Mouse (Mus musculus) CH12.LX (cell line): ENCODE results near the gene Ssbp2. TPM values are rescaled to one million over a fixed set of nuclear protein-coding genes. Genes with fewer than 3 reads are reported as not detected.

Experiments used
- DNase-seq: peaks from one replicate; pipeline ENCODE4 v3.0.0-alpha.2; 2013; ENCODE audit errors: extremely low read depth
- H3K27ac ChIP-seq: 2 replicates; pipeline ENCODE4 v1.5.1; 2012; ENCODE audit warnings: low read depth, mild to moderate bottlenecking, control low read depth, moderate library complexity; ENCODE audit not compliant: insufficient read depth
- H3K27me3 ChIP-seq: replicated peaks from 2 replicates; pipeline ENCODE3; 2012; ENCODE audit warnings: inconsistent platforms
- H3K36me3 ChIP-seq, 2 experiments: replicated peaks in 1 of 2; 2 replicates each; pipeline versions ENCODE3 to v1.6.1; 2012; ENCODE audit warnings: inconsistent platforms in 1 of 2, low read length in 1 of 2, mild to moderate bottlenecking in 1 of 2, mixed read lengths in 1 of 2, moderate library complexity in 1 of 2; ENCODE audit not compliant: control insufficient read depth in 1 of 2, insufficient read depth in 1 of 2
- H3K4me1 ChIP-seq, 2 experiments: 2 replicates each; pipeline ENCODE4 v1.6.1; 2012; ENCODE audit warnings: inconsistent platforms in 1 of 2, moderate library complexity in 1 of 2; ENCODE audit not compliant: insufficient read depth in 2 of 2, control insufficient read depth in 1 of 2
- H3K4me2 ChIP-seq: 2 replicates; pipeline ENCODE4 v1.6.1; 2012; ENCODE audit warnings: low read depth, mild to moderate bottlenecking, control low read depth; ENCODE audit not compliant: poor library complexity, insufficient read depth, severe bottlenecking
- H3K4me3 ChIP-seq, 3 experiments: fragments of 150-350 bp in 1 of 3; sonication (generic) in 1 of 3; replicated peaks in 1 of 3; 2 replicates each; pipeline versions ENCODE3 to v1.5.1; 2011 to 2012; ENCODE audit warnings: low read depth in 2 of 3, low read length in 2 of 3, mild to moderate bottlenecking in 2 of 3, moderate library complexity in 2 of 3, control low read depth in 1 of 3, improper control_type of control experiment in 1 of 3, inconsistent platforms in 1 of 3, mixed read lengths in 1 of 3; ENCODE audit not compliant: poor library complexity in 1 of 3
- H3K79me2 ChIP-seq: replicated peaks from 2 replicates; pipeline ENCODE4 v1.6.1; 2012; ENCODE audit warnings: mild to moderate bottlenecking, moderate library complexity; ENCODE audit not compliant: control insufficient read depth, poor library complexity, insufficient read depth, severe bottlenecking; ENCODE audit errors: extremely low read depth
- H3K9ac ChIP-seq: 2 replicates; pipeline ENCODE4 v1.6.1; 2012; ENCODE audit warnings: low read depth, mild to moderate bottlenecking, control low read depth, moderate library complexity; ENCODE audit not compliant: insufficient read depth
- H3K9me3 ChIP-seq: replicated peaks from 2 replicates; pipeline ENCODE3; 2012; ENCODE audit warnings: low read length, inconsistent platforms, mixed read lengths
- CHD1 ChIP-seq: IDR thresholded peaks from 2 replicates; pipeline ENCODE4 v1.6.1; 2012; ENCODE audit warnings: low read depth, low read length, improper control_type of control experiment, inconsistent platforms
- CTCF ChIP-seq, 2 experiments: IDR thresholded peaks in 1 of 2; conservative IDR thresholded peaks in 1 of 2; 2 replicates each; pipeline ENCODE4 v1.5.1; 2011 to 2012; ENCODE audit warnings: low read depth in 2 of 2, low read length in 2 of 2, improper control_type of control experiment in 1 of 2, inconsistent platforms in 1 of 2, mild to moderate bottlenecking in 1 of 2, moderate library complexity in 1 of 2
- ELF1 ChIP-seq: IDR thresholded peaks from 2 replicates; pipeline ENCODE4 v1.6.1; 2014; ENCODE audit warnings: low read depth, mild to moderate bottlenecking, inconsistent platforms, low read length, improper control_type of control experiment
- EP300 ChIP-seq: IDR thresholded peaks from 2 replicates; pipeline ENCODE4 v1.6.1; 2011; ENCODE audit warnings: low read length, improper control_type of control experiment
- ETS1 ChIP-seq: conservative IDR thresholded peaks from 2 replicates; pipeline ENCODE4 v1.6.1; 2012; ENCODE audit warnings: low read depth, mild to moderate bottlenecking, inconsistent platforms, low read length, improper control_type of control experiment, moderate library complexity
- GABPA ChIP-seq: IDR thresholded peaks from 2 replicates; pipeline ENCODE4 v1.6.1; 2012; ENCODE audit warnings: low read depth, low read length, improper control_type of control experiment, inconsistent platforms; ENCODE audit not compliant: insufficient replicate concordance
- IRF4 ChIP-seq: IDR thresholded peaks from 2 replicates; pipeline ENCODE4 v1.6.1; 2014; ENCODE audit warnings: low read depth, mild to moderate bottlenecking, inconsistent platforms, low read length, improper control_type of control experiment
- KAT2A ChIP-seq: IDR thresholded peaks from 2 replicates; pipeline ENCODE4 v1.6.1; 2012; ENCODE audit warnings: low read length, improper control_type of control experiment, inconsistent platforms; ENCODE audit not compliant: insufficient replicate concordance
- MAX ChIP-seq: IDR thresholded peaks from 2 replicates; pipeline ENCODE4 v1.6.1; 2011; ENCODE audit warnings: low read length, improper control_type of control experiment
- MAZ ChIP-seq: IDR thresholded peaks from 2 replicates; pipeline ENCODE4 v1.6.1; 2012; ENCODE audit warnings: low read depth, mild to moderate bottlenecking, inconsistent platforms, low read length, improper control_type of control experiment, moderate library complexity
- MEF2A ChIP-seq: IDR thresholded peaks from 2 replicates; pipeline ENCODE4 v1.6.1; 2014; ENCODE audit warnings: low read depth, mild to moderate bottlenecking, inconsistent platforms, low read length, improper control_type of control experiment, borderline replicate concordance
- MYC ChIP-seq: IDR thresholded peaks from 2 replicates; pipeline ENCODE4 v1.6.1; 2011; ENCODE audit warnings: low read depth, mild to moderate bottlenecking, improper control_type of control experiment, low read length
- NELFE ChIP-seq: IDR thresholded peaks from 2 replicates; pipeline ENCODE4 v1.6.1; 2011; ENCODE audit warnings: low read depth, low read length, improper control_type of control experiment
- PAX5 ChIP-seq: IDR thresholded peaks from 2 replicates; pipeline ENCODE4 v1.6.1; 2012; ENCODE audit warnings: low read length, inconsistent platforms, mixed read lengths
- POLR2A ChIP-seq: IDR thresholded peaks from 2 replicates; pipeline ENCODE4 v1.6.1; 2011; ENCODE audit warnings: low read depth, mild to moderate bottlenecking, improper control_type of control experiment, low read length
- SMC3 ChIP-seq: IDR thresholded peaks from 2 replicates; pipeline ENCODE4 v1.6.1; 2011; ENCODE audit warnings: low read depth, low read length, improper control_type of control experiment
- TCF12 ChIP-seq: IDR thresholded peaks from 2 replicates; pipeline ENCODE4 v1.6.1; 2014; ENCODE audit warnings: low read depth, mild to moderate bottlenecking, inconsistent platforms, low read length, improper control_type of control experiment
- USF1 ChIP-seq: IDR thresholded peaks from 2 replicates; pipeline ENCODE4 v1.6.1; 2014; ENCODE audit warnings: low read depth, mild to moderate bottlenecking, inconsistent platforms, low read length, improper control_type of control experiment
- ZC3H11A ChIP-seq: IDR thresholded peaks from 2 replicates; pipeline ENCODE4 v1.6.1; 2012; ENCODE audit warnings: low read depth, mild to moderate bottlenecking, inconsistent platforms, low read length, improper control_type of control experiment
- ZKSCAN1 ChIP-seq: IDR thresholded peaks from 2 replicates; pipeline ENCODE4 v1.6.1; 2012; ENCODE audit warnings: low read depth, inconsistent platforms, low read length, improper control_type of control experiment, borderline replicate concordance
- dilution Hi-C: fragments of 300-500 bp; cut with MboI; formaldehyde crosslinking; loops from 2 replicates; pipeline ENCODE4 v1.14.3; 2020; ENCODE audit warnings: low sequenced_read_pairs; ENCODE audit not compliant: extremely low pct_unique_long_range_greater_than_20kb, extremely low pct_ligation_motif_present
- in situ Hi-C: fragments of 300-500 bp; cut with MboI; formaldehyde crosslinking; loops from 3 replicates; pipeline ENCODE4 v1.14.3; 2019; ENCODE audit warnings: low sequenced_read_pairs, low pct_ligation_motif_present, low pct_unique_long_range_greater_than_20kb, mixed read lengths
- polyA plus RNA-seq: library from polyadenylated mRNA; unstranded; fragments of >175 nt; gene quantifications from 2 replicates; pipeline ENCODE4 v1.2.1, GENCODE M21; 2012; ENCODE audit warnings: low read depth; ENCODE audit not compliant: insufficient read length
- total RNA-seq, 2 experiments: library from RNA; depleted of rRNA; stranded (reverse); fragments of 300-350 nt in 1 of 2; fragments of >200 nt in 1 of 2; gene quantifications; 2 replicates each; pipeline ENCODE4 v1.2.3; 2012 to 2014

The Ssbp2 gene
- total and polyA plus RNA-seq, 3 experiments = 1.9 to 3.6 (median 1.9) TPM

DNA sequence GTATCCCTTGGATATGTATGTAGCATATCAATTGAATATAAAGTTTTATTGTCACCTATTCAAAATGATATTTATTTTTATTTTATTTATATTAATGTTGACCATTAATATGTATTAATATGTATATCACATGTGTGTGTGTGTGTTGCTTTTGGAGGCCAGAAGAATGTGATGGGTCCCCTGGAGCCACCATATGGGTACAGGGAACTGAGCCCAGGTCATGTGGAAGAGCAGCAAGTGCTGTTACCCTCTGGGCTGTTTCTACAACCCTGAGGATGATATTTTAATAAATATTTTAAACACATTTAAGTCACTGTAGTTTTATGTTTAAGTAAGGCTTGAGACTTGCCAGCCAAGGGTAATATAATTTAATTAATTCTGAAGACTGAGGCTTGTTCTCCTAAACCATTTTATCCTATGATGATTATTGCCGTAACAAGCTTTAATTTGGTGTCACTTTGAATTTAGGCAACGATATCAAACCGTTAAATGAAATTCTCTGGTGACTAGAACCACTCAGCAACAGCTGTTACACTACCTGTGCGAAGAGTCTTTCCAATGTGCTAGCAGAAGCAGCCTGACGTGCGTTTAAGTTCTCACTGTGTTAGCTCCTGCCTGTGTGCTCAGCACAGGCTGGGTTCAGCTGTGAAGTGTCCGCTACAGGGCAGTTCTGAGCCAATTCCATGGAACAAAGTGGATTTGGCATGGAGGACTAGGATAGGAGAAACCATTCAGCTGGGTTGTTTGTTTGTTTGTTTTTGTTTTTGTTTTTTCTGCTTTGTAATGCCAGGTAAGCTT is 145.2 kb downstream of the Ssbp2 start:
- Histone ChIP-seq H3K4me2 (no peak overlapping the region), H3K4me1 (no peaks in the 10 kb centered on the region; a peak in 1 of 4 replicates), H3K4me3 (no peak overlapping the region), H3K27ac (no peak overlapping the region), H3K9me3 (no peaks in the 10 kb centered on the region), H3K79me2 (no peaks in the 10 kb centered on the region), H3K27me3 (no peaks in the 10 kb centered on the region), H3K9ac (no peak overlapping the region), H3K36me3 (no peaks in the 10 kb centered on the region)
- TF ChIP-seq TCF12 (no peak), IRF4 (no peak), CTCF (conservative IDR thresholded peaks at IDR 0.05 in 1 of 2, IDR thresholded peaks at IDR 0.05 in 1 of 2; ENCODE audit: low read depth in 2 of 2, low read length in 2 of 2) (no peak), GABPA (no peak), EP300 (no peak), ZC3H11A (no peak), ELF1 (no peak), ZKSCAN1 (no peak), MYC (no peak), MEF2A (no peak), MAX (no peak)
- dilution Hi-C loops = no loop called here
- in situ Hi-C loops = no loop called here
- DNase-seq = no peak

GRCm38 (mm10) chr13:91610601-91611000 is 150.5 kb downstream of the Ssbp2 start:
- Histone ChIP-seq H3K27ac (no peak overlapping the region), H3K4me2 (no peak overlapping the region), H3K4me1 (no peaks in the 10 kb centered on the region), H3K79me2 (no peaks in the 10 kb centered on the region), H3K4me3 (no peak overlapping the region), H3K27me3 (no peaks in the 10 kb centered on the region), H3K9me3 (no peaks in the 10 kb centered on the region), H3K36me3 (no peaks in the 10 kb centered on the region), H3K9ac (no peak overlapping the region)
- dilution Hi-C loops (no loop called here), in situ Hi-C loops (no loop called here)
- TF ChIP-seq EP300 = no peak
- no peak for TF ChIP-seq ELF1
- TF ChIP-seq MAZ = no peak
- TF ChIP-seq POLR2A = no peak
- no peak for TF ChIP-seq NELFE
- no peak for DNase-seq

- Histone ChIP-seq H3K9me3 (no peaks in the 10 kb centered on the region), H3K4me1 (no peaks in the 10 kb centered on the region), H3K9ac (no peak overlapping the region), H3K4me3 (no peak overlapping the region), H3K27ac (no peak overlapping the region), H3K27me3 (no peaks in the 10 kb centered on the region), H3K79me2 (no peaks in the 10 kb centered on the region), H3K4me2 (no peak overlapping the region), H3K36me3 (no peaks in the 10 kb centered on the region)
- no peak for DNase-seq
- TF ChIP-seq NELFE (no peak), KAT2A (no peak), USF1 (no peak), SMC3 (no peak), CHD1 (no peak), PAX5 (no peak), ETS1 (no peak), TCF12 (no peak), MYC (no peak)
- in situ Hi-C loops (no loop called here), dilution Hi-C loops (no loop called here)
These were observed 151.8 kb downstream of the Ssbp2 start for GRCm38 (mm10) chr13:91611909-91612308.
